Mouse (Mus musculus) forebrain, embryonic 10.5 days (tissue): ENCODE measurements around the gene Gm13102. TPM values are rescaled to one million over a fixed set of nuclear protein-coding genes. Genes with fewer than 3 reads are reported as not detected.
"Not testable (repeated sequence)": the region's sequence is repeated elsewhere in the genome, so short reads cannot be mapped to it uniquely, and the experiment has no call there.

Source experiments
- DNase-seq: peaks from one replicate; pipeline ENCODE4 v3.0.0-alpha.2; 2017; ENCODE audit warnings: low spot score; ENCODE audit errors: extremely low spot score
- H3K27ac ChIP-seq: fragments of 300-500 bp; sonication (generic); 2 replicates; pipeline ENCODE4 v1.5.1; 2016; ENCODE audit warnings: mild to moderate bottlenecking
- H3K27me3 ChIP-seq: fragments of 300-500 bp; sonication (generic); 2 replicates; pipeline ENCODE4 v1.6.1; 2016; ENCODE audit warnings: mild to moderate bottlenecking; ENCODE audit not compliant: poor library complexity, severe bottlenecking
- H3K36me3 ChIP-seq: fragments of 300-500 bp; sonication (generic); replicated peaks from 2 replicates; pipeline ENCODE4 v1.6.1; 2016; ENCODE audit warnings: mild to moderate bottlenecking, moderate library complexity
- H3K4me1 ChIP-seq: fragments of 300-500 bp; sonication (generic); 2 replicates; pipeline ENCODE4 v1.6.1; 2016
- H3K4me3 ChIP-seq: fragments of 300-500 bp; sonication (generic); 2 replicates; pipeline ENCODE4 v1.5.1; 2016; ENCODE audit warnings: mild to moderate bottlenecking, moderate library complexity
- H3K9me3 ChIP-seq: fragments of 300-500 bp; sonication (generic); 2 replicates; pipeline ENCODE4 v1.6.1; 2016; ENCODE audit warnings: mild to moderate bottlenecking, moderate library complexity
- WGBS: fragments of 180-500 bp; shearing (Covaris S2); methylation state at CpG from one replicate; pipeline ENCODE4 v1.1.7; 2016; 5-methylcytosine and 5-hydroxymethylcytosine counted together
- polyA plus RNA-seq: library from polyadenylated mRNA; unstranded; fragments of >200 nt; fragmentation: Nextera tagmentation; extraction: Ambion mirVana; gene quantifications from 2 replicates; pipeline ENCODE4 v1.2.1, GENCODE M21; 2016

Gene Gm13102
- not detected in 2 replicates for polyA plus RNA-seq

DNA sequence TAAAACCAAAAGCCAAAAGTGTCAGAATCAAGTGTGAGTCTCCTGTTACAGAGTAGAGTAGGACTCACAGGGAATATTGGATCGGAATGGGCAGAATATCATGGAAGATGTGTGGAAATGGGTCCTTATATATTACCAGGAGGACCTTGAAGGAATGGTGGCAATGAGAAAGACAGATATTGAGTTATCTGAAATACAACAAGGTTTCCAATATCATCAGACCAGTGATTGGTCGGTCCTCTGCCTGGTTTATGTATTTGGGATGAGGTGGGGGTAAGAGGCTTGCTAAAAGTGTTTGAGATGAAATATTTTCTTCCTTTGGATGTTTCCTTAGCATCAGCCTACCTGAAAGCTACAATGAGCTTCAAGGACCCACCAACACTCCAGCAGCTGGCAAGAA is at the start of gene Gm13102:
Gene Gm13102 (plus strand): TSS at position 301 of the 400 bp plus-strand sequence.
- not testable (repeated sequence) for H3K27me3 ChIP-seq
- WGBS: 100% methylated on average over 1 of the region's 2 CpGs

GRCm38 (mm10) chr4:144058826-144059225 is 47.4 kb upstream of the Gm13102 start, which contains the start of gene Pramel4:
TSS of gene Pramel4 (plus strand) at chr4:144059126.
- H3K4me1 ChIP-seq, H3K36me3 ChIP-seq, H3K27me3 ChIP-seq, H3K27ac ChIP-seq, DNase-seq, H3K4me3 ChIP-seq: not testable (repeated sequence)
- H3K9me3 ChIP-seq: peaks cover 21% of the 10 kb centered on the region; the same call in 1 of the 2 replicates
- WGBS: 89% methylated on average over 3 of the region's 3 CpGs

More for the DNA sequence above, at the start of gene Gm13102:
- not testable (repeated sequence) for H3K4me3 ChIP-seq, DNase-seq, H3K9me3 ChIP-seq, H3K36me3 ChIP-seq, H3K4me1 ChIP-seq, H3K27ac ChIP-seq

Other genes with a start within 250 kb of the Gm13102 start
- not detected in 2 replicates for gene Pramef6, start 206.1 kb upstream of the Gm13102 start, polyA plus RNA-seq
- not detected in 2 replicates for gene Pramef25, start 155.5 kb upstream of the Gm13102 start, polyA plus RNA-seq
- gene Gm13101, start 139.5 kb upstream of the Gm13102 start, polyA plus RNA-seq: not detected in 2 replicates
- gene Pramef17, start 112.1 kb upstream of the Gm13102 start, polyA plus RNA-seq: not detected in 2 replicates
- gene Pramel4, start 47.3 kb upstream of the Gm13102 start, polyA plus RNA-seq: not detected in 2 replicates
- gene Oog3, start 56.2 kb downstream of the Gm13102 start, polyA plus RNA-seq: not detected in 2 replicates
- gene Oog2, start 84.2 kb downstream of the Gm13102 start, polyA plus RNA-seq: not detected in 2 replicates
- not detected in 2 replicates for gene C87977, start 106.8 kb downstream of the Gm13102 start, polyA plus RNA-seq
- gene Pramel5, start 174.0 kb downstream of the Gm13102 start, polyA plus RNA-seq: not detected in 2 replicates
- gene Gm13128, start 223.8 kb downstream of the Gm13102 start, polyA plus RNA-seq: not detected in 2 replicates